Mouse (Mus musculus) cerebellum, adult 8-10 months (tissue): ENCODE measurements at regions not wholly inside any gene's neighbourhood (a gene's known extent, or its start where the extent isn't known, plus 50 kb on each side); places are given as distances from the start of the nearest gene placed in this dataset.

Source experiments
- DNase-seq: peaks from one replicate; pipeline ENCODE4 v3.0.0; 2022

- DNase-seq = no peak
These were observed 82.2 kb upstream of the Eif4g2 start for GRCm38 (mm10) chr7:111164994-111165393.

GRCm38 (mm10) chr7:111164276-111164675, 81.4 kb upstream of the Eif4g2 start:
- DNase-seq = no peak

DNA sequence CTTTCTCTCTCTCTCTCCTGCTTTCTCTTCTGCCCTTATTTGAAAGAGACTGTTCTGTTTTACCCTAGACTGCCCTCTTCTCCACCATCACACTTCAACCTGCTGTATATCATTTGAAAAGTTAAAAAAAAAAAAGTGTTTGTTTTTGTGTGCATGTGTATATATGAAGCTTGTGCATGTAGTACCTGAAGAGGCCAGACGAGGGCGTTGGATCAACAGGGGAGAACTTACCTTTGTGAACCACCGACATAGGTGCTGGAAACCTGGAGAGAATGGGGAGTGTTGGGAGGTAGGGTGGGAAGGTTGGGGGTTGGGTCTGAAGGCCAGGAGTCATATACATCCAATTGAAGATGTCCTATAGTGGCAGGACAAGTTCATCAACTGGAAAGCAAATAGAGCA, 81.0 kb upstream of the Eif4g2 start:
- no peak for DNase-seq

- peak; percentile 36 for DNase-seq
These were observed 80.5 kb upstream of the Eif4g2 start for GRCm38 (mm10) chr7:111163321-111163720.

- DNase-seq = no peak
These were observed 76.0 kb upstream of the Eif4g2 start for GRCm38 (mm10) chr7:111158791-111159286.

GRCm38 (mm10) chr7:111157754-111158325, 75.0 kb upstream of the Eif4g2 start:
- DNase-seq = no peak

DNA sequence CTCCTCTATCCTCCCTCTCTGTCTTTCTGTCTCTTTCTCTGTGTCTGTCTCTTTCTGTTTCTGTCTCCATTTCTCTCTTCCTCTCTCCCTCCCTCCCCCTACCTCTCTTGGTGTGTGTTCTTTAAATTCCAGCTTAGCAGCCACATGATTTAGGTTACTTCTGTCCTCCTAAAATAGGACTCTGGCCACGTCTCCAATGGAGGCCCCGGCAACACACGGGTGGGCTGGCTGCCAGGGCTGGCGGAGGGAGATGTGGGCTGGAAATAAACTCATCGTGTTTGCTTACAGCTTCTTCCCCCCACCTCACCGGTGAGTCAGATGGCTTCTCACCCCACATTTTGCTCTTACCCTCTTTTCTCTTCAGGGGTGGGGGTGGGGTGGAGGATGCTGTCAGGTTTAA, 74.5 kb upstream of the Eif4g2 start:
- DNase-seq = peak; percentile 50

- DNase-seq = peak; percentile 20
These were observed 73.8 kb upstream of the Eif4g2 start for GRCm38 (mm10) chr7:111156472-111157231.

- no peak for DNase-seq
These were observed 73.2 kb upstream of the Eif4g2 start for GRCm38 (mm10) chr7:111155995-111156394.

GRCm38 (mm10) chr7:111154217-111154616, 71.4 kb upstream of the Eif4g2 start:
- DNase-seq = no peak

- DNase-seq = no peak
These were observed 67.7 kb upstream of the Eif4g2 start for GRCm38 (mm10) chr7:111150540-111150939.

DNA sequence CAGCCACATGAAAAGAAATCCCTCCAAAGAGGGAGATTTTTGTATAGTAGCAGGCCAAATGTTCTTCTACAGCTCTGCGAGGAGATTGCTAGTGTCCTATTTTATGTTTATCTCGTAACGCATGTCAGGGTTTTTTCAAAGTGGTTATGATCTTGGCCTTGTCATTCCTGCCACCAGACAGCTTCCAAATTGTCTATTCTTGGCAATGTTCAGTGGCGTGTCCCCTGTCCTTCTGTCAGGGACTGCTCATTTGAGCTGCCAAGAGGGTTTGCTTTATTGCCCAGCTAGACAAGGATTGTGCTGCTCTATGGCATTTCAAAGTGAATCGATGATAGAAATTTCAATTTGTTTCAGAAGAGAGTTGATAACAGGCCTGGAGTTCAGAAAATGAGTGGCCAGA, 67.3 kb upstream of the Eif4g2 start:
- peak; percentile 25 for DNase-seq

GRCm38 (mm10) chr7:111147593-111147992, 64.8 kb upstream of the Eif4g2 start:
- no peak for DNase-seq

- no peak for DNase-seq
These were observed 63.8 kb upstream of the Eif4g2 start for GRCm38 (mm10) chr7:111146670-111147069.

DNA sequence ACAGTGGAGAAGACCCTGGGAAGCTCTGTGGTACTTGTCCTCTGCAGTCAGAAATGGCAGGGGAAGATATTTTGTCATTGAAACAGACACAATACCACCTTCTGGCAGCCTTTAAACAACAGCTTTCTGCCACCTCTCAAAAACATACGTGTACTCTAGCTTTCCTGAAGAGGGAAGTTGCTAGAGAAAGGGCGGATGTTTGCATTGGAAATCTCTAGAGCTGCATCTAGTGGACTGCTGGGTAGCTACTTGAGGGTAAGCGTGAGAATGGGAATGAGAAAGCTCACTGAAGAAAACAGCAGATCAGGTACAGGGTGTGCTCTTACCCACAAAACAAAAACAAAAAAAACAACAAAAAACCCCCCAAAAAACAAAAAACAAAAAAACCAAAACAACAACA, 61.4 kb upstream of the Eif4g2 start:
- no peak for DNase-seq

DNA sequence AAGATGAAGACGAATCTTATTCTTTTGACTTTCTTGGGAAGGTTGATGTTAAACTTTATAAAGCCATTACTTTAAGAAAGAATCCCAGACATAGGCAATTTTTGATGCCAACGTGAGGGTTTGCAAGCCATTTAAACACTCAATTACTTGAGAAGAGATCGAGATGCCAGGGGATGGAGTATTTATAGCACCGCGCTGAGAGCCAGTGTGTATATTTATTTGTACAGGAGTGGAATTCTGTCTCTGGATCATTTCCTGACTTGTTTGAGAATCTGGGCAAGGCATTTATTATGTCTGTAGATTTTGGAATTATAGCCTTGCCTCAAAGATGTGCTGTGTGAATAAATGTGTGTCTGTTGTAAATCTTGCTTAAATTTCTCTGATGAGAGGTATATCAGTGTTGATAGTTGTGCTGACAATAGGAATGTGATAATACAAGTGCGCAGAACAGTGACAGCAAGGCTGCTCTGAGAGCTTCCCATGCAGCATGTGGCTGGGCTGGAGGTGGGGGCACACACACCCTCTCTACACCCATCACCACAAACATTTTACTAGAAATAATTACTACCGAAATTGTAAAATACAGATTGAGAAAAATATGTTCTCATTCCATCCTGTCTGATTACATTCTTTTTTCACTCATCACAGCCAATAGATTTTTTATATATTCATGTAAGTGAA, 58.6 kb upstream of the Eif4g2 start:
- DNase-seq = no peak

DNA sequence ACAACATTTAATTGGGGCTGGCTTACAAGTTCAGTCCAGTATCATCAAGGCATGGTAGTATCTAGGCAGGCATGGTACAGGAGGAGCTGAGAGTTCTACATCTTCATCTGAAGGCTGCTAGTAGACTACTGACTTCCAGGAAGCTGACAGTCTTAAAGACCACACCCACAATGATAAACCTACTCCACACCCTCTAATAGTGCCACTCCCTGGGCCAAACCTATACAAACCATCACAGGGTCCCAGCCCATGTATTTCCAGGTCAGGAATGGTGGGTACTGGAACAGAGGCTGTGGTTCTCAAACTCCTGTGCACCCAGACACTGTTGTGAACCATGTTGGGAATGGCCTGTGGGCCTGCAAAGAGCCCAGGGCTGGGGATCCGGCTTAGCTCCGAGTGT, 55.2 kb upstream of the Eif4g2 start:
- no peak for DNase-seq

- DNase-seq = no peak
These were observed 53.3 kb upstream of the Eif4g2 start for GRCm38 (mm10) chr7:111136066-111136639.

- no peak for DNase-seq
These were observed 51.7 kb upstream of the Eif4g2 start for GRCm38 (mm10) chr7:111134496-111134895.
